Mouse (Mus musculus) B cell, adult 2 months (primary cell): ENCODE results near the gene Arpc5.

Experiments used
- DNase-seq, 2 experiments: peaks; one replicate each; pipeline ENCODE4 v3.0.0; 2022

Gene Arpc5

DNA sequence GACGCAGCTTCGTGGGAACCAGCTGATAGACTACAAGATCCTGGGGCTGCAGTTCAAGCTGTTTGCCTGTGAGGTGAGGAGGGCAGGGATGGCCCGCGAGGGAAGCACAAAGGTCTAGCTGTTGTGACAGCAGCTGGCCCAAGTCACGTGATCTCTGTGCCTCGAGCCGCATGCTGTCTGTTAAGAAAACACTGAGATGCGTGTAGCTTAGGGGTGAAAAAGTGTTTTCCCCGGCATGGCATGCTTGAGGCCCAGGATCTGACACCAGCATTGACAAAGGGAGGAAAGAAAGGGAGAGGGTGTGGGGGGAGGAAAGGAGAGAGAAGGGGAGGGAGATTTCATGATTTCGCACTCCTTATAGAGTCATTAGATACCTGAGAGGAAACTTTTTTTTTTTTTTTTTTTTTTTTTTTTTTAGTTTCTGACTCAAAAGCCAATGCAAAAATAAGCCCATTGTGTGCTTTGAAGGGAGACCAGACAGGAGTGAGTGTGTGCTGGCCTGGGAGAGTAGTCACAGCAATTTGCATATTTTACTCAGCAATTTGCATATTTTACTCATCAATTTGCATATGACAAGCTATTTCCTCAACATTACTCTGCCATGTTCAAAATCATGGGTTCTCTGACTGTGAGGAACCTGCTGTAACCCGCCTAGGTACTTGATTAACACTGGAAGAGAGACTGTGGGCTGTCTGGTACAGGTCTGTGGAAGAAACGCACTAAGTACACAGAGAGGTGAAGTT lies 50.9 kb downstream of the Arpc5 start:
- peak; percentile 70 to 73 for DNase-seq

DNA sequence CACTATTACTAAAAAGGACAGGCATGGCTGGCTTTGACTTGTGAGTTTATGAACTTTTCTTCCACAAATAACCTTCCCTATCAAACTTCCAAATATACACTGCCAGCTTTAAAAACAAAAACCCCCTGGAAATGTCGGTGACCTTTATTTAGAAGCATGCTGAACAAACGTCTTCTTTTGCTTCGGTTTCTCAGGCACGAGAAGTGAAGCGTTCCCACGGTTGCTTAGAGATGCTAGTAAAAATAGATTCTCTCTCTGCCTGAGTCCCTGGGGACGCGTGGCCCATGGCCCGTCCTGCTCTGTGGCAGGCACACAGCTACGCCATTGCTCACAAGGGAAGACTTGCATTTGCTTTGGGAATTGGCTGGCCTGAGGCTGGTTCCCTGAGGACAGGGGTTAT lies 51.5 kb downstream of the Arpc5 start:
- peak; percentile 85 to 86 for DNase-seq

DNA sequence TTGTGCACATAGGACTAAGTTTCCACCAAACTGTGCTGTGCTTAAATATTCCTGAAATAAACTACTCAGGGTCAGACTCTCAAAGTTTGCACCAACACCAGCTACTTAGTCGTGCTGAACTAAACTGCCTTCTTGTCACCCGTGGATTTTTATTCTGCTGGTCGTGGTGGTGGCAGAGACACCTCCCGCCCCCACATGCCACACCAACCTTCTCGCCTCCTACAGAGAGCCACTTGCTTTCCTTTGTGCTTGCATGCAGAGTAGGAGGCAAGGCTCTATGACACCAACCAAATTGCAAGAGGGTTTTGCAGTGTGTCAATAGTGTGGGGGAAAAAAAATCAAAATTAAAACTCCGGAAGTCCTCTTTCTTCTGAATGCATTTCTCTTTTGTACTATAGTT lies 53.2 kb downstream of the Arpc5 start:
- no peak for DNase-seq

DNA sequence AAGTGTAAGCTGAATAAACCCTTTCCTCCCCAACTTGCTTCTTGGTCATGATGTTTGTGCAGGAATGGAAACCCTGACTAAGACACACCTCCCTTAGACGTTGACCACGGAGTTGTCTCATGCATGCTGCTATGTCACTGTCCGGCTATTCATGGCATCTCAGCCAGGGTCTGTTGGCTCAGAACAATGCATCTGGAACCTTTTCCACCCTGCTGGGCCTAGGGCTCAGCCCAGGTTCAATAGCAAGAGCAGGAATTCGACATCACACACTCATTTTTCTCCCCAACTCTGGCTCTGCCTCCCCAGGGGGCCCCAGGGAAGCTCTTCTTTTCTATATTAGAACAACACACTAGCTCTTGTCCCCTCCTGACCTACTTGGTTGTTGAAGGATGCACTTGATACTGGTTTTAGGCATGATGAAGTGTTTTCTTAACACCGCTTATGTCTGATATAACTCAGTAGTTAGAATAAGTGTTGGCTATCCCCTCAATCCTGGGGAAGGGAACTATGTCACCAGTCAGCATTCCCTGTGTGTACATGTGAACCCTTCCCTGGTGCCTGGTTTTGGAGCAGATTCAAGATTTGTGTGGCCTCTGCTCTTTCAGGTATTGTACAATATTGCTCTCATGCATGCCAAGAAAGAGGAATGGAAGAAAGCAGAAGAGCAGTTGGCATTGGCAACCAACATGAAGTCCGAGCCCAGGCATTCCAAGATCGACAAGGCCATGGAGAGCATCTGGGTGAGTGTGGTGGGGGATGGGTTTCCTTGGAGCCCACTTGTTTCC lies 54.8 kb downstream of the Arpc5 start:
- DNase-seq = no peak

DNA sequence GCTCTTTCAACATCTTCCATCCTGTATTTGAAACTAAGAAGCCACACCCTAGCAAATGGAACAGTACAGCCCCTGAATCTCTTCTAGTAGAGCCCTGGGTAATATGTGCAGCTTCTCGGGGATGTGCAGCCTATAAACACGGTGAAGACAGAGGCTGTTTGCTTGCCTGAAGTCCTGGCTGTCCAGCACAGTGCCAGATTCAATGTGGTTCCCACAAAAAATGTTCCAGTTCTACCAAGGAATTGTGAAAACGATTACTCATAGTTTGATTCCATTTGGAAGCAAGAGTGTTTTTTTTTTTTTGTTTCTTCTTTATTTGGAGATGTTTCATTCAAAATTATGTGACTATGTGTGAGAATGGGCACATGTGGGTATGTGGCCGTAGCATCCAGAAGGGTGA lies 55.4 kb downstream of the Arpc5 start:
- no peak for DNase-seq

DNA sequence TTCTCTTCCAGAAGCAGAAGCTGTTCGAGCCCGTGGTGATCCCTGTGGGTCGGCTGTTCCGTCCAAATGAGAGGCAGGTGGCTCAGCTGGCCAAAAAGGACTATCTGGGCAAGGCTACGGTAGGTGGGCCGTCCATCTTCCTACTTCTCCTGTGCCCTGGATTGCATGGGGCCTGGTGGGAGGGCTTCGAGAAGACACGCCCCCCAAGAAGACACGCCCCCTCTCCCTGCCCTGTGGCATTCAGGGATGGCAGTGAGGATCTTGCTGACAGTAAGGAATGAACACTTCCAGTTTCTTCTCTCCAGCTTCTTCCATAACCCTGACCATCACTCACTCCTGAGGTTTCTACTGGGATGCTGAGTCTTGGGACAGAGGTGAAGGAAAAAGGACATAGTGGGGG lies 57.9 kb downstream of the Arpc5 start:
- DNase-seq = no peak
